Mouse (Mus musculus) erythroid progenitor cell, adult 5-6 weeks (primary cell): Measurements from ENCODE around the gene Ldlrap1. TPM values are rescaled to one million over a fixed set of nuclear protein-coding genes. Genes with fewer than 3 reads are reported as not detected.

Source experiments
- ATAC-seq: replicated peaks from 2 replicates; pipeline ENCODE4 v1.8.0; 2016; ENCODE audit warnings: moderate number of reproducible peaks, mild to moderate bottlenecking, moderate TSS enrichment, inconsistent platforms; ENCODE audit not compliant: poor library complexity, low FRiP score, severe bottlenecking
- total RNA-seq, 2 experiments: library from RNA; stranded (forward) in 1 of 2; stranded (reverse) in 1 of 2; fragments of 150-400 nt in 1 of 2; fragments of 186-747, 209-891 nt in 1 of 2; gene quantifications; 2 replicates each; pipeline versions ENCODE4 v1.2.3 to v1.2.4; 2015 to 2017; ENCODE audit warnings: low replicate concordance in 2 of 2

Ldlrap1 gene
- total RNA-seq, 2 experiments from 2014 or later, result 21.3 to 27.7 TPM

DNA sequence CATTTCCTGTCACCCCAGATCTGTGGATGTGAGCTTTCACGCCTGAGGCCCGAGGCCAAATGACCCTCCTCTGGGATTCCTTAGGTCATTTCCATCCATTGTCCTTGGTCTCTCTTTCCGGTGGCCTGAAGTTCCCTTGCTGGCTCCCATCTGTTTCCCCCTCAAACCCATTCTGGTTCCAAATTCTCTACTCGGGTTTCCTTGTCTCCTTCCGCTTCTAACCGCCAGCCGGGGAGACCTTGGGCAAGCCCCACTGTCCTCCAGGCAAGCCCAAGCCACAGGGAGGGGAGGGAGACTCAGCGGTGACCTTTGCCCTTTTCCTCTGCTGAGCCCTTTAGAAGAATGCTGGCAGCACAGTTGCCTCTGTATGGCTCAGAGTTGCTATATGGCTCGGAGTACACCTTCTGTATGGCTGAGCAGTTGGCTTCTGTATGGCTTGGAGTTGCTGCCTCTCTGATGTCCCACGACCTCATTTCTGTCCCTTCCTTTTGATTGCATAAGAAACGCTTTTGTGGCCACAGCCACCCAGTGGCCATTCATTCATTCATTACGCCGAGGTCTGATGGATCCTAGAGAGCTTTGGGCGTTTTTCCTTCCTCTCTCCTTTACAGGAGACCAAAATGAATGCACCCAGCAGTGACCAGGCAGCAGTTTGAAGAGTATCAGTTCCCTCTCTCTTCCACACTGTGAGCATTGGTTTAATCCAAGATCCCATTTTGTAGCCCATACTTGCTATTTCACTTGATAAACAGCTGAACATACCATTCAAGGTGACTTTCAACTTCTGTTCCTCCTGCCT, 11.5 kb upstream of the Ldlrap1 start:
- ATAC-seq, result no peak

DNA sequence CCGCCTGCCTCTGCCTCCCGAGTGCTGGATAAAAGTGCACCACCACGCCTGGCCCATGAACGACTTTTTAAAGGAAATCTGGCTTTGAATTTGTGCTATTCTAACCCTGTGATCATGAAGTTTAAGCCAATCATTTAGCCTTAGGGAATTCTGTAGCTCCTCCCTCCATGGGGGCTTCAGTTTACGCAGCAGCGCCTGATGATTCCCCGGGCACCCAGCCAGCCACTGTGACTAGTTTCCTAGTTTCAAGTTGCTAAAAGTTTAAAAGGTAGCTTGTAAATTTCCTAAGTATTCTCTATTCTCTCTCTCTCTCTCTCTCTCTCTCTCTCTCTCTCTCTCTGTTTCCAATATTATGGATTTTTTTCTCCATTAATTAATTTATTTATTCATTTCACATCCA, 8.4 kb upstream of the Ldlrap1 start:
- no peak for ATAC-seq

DNA sequence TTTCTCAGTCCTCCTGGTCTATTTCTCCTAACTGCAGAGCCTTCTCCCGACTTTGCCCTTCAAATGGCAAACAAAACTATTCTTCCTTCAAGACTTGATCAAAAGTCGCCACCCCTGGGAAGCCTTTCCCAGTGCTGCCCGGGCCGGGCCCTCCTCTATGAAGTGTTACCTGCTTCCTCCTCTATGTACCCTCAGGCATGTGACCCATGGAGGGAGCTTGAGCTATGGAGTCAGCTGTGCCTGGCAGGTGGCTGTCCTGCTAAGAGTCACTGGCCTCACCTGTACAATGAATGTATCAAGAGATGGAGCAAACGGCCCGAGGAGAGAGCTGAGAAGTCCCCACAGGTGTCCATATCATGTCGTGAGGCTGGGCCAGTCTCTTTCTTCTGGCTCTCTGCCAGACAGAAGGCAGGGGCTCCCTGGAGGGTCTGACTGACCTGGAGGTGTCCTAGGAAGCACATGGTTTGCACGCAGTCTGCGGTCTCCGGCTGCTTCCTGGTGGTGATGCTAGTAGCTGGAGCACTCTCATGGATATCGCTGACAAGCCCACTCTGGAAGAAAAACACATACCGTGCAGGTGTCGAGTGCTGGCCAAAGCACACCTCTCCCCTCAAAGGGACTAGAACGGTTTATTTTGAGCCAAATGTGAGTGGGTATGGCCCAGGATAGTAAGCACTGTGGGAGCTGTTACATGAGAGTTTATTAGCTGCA, 7.6 kb upstream of the Ldlrap1 start:
- no peak for ATAC-seq

DNA sequence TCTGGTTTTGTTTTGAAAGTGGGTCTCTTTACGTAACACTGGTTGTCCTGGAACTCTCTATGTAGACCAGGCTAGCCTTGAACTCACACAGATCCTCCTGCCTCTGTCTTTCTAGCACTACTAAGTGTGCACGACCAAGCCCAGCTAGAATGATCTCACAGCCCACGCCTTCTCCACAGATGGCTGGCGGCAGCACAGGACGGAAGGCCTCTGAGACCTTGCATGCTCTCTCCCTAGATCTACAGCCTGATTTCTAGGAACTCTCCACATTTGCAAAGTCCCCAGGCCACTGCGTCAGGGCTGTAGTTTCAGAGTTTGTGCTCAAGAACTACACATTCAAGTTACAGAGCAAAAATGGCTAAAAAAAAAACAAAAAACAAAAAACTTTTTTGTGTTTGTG, 6.3 kb upstream of the Ldlrap1 start:
- ATAC-seq, result no peak

DNA sequence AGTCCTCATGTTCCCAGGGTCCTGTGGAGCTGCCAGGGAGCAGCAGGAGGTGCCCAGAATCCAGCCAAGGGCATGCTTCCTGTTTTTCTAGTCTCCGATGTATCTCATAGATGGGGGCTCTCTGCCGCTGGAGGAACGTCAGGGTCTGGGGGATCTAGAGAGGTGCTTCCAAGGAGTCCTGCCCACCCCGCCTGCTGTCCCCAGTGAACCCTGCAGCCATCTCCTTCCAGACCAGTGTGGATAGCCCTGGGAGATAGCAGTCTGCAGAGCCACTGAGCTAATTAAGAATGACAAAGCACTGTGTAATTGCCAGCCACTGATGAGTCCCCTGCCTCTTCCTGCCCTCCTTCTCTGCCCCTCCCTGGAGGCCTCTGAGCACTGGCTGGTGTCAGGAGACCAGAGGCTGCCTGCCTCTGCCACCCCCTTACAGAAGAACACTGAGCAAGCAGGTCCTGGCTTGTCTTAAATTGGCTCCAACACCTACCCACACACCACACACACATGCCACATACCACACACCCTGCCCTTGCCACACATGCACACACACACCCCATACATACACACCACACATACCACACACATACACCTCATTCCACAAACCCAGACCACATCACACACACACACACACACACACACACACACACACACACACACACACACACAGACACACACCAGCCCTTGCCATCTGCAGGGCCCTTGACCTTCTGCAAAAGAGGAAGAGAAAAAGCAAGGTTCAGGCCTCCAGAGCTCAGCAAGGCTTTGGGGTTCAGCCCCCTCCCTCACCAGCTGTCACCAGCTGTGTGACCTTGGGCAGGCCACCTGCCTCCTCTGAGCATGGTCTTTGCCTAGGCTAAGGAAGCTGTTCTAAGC, 5.2 kb upstream of the Ldlrap1 start:
- 0 out of 2 replicates have a peak, but pooled peaks have one; percentile 32 for ATAC-seq

DNA sequence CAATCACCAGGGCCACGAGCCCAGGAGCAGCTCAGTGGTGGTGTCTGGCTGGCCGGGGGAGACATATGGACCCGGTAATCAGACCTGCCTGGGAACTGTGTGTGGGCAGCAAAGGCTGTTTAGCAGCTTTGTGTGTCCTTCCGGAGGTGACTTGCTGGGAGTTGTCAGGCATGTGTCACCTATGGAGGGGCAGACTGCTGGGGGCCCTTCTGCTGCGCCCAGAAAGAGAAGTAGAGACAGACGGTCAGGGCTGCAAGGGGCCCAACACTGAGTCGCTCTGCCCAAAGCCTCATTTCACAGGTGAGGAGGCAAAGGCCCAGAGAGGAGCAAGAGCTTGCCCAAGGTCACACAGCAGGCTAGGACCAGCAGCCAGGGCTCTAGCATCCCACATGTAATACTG, 2.1 kb upstream of the Ldlrap1 start:
- no peak for ATAC-seq

DNA sequence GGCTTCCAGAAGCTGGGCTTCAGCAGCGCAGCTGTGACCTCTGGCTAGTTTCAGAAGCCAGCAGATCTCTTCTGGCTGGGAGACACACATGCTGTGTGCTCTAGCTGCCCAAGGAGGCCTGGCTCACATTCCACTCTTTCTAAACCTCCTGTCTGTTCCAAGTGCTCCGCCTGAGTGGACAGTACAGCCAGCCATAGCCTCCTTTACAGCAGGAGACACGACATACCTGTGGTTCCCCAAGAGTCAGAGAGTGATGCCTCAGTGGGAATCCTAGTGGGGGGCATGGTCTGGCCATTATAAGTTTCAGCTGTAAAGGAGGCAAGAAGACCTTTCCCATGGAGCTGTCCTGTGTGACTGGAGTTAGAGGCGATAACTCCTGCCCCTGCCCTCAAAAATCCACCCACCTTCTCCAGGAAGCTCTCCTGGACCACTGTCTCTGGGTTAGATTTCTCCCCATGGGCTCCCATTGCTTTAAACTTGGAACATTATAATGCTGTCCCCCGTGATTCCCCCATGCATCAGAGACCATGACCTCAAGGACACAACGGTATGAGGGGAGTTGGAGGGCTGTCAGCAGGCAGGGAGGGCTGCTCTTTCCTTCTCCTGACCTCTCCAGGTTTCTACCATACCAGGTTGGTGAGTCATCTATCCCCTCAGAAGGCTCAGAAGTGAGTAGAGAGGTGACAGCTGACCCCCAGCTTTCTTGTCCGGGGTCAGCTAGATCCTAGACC, 1.4 kb upstream of the Ldlrap1 start:
- ATAC-seq, result no peak

DNA sequence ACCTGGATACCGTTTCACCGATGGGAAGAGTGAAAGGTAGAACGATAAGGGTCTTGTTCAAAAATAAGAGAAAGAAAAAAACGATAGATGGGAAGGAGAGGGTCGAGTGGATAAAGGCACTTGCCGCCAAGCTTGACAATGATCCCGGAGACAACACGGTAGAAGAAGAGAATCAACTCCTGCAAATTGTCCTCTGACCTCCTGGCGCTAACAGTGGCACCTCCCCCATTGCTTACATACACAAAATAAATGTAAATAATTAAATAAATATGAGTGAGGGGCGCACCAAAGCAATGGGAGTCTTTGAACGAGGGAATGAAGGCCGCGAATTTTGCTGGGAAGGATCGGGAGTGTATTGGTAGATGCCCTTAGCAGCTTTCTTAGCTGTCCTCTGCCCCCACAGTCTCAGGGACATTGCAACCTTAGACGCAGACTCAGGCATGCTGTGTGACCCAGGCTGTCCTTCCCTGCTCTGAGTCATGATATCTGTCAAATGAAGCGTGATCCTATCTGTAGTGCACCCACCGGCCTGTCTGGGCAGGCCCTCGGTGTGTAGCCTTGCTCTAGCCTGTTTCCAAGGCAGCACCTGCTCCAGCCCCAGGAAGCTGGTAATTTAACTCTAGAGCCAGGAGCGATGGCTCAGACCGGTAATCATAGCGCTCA, 533 bp upstream of the Ldlrap1 start:
- no peak for ATAC-seq

DNA sequence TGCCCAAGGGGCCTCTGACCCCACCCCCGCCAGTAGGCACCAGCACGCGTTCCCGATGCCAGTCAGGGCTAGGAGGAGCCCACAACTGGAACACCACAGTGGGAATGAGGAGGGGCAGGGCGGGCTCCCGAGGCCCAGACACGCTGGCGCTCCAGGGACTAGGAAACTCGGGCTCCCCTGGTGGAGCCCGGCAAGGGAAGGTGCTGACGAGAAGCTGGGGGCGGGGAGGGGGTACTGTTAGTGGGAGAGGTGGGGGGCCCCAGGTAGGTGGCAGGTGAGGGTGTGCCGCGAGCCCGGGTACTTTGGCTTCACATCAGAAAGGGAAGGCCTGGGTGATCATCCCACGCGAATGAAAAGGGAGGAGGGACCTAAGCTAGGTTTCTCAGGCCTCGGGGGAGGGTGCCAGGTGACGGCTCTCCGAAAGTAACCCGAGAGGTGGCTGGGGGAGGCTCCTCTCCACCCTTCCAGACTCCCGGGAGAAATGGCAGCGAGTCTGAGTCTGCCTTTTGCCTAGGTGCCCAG, 859 bp downstream of the Ldlrap1 start:
- peak; percentile 26; the same call in 1 of the 2 replicates for ATAC-seq

DNA sequence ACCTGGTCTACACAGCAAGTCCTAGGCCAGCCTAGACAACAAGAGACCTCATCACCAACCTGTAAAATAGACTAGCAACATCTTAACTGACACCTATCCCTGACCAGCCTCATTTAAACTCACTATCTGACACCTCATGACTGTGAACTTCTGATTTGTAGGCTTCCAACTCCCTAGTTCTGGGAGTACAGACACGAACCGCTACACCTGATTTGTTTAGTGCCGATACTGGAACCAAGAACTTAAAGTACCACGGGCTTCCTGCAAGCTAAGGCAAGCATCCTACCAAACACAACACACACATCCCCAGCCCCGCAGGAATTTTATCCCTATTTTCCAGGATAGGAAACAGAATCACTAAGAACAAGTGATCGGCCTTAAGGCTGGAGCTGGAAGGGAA, 1.5 kb downstream of the Ldlrap1 start:
- no peak for ATAC-seq

DNA sequence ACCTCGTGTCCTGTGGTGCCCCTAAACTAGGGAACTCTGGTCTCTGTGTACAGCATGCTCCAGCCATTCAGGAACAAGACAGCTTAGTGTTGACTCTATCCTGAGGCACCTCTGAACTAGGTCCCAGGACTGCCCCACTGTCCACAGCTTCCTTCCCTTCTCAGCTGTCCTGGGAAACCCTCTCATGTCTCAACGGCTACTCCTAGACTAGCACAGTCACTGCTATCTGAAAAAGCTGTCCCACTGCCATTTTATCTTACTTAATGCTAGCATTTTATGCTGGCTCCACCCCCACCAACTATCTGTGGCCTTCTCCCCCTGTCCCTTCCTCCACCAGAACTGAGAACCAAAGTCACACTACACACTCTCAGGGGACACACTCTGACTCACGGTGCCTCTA, 3.5 kb downstream of the Ldlrap1 start:
- peak; percentile 15; the same call in 1 of the 2 replicates for ATAC-seq

DNA sequence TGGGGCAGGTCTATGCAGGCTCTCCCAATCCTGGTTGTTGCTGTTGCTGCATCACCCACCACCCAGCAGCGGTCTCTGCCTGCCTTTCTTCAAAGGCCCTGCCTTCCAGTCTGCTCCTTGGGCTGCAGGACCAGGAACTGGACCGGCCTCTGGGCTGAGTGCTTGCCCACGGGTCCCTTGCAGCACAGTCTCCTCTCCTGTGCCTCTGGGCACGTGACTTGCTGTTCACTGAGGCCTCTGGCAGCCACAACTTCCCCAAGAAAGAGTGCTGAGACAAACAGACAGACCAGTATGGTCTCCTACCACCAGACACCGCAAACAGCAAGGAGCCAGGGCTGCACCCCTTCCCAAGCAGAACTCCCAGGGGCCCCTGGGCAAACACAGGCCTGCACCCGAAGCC, 5.5 kb downstream of the Ldlrap1 start:
- no peak for ATAC-seq

DNA sequence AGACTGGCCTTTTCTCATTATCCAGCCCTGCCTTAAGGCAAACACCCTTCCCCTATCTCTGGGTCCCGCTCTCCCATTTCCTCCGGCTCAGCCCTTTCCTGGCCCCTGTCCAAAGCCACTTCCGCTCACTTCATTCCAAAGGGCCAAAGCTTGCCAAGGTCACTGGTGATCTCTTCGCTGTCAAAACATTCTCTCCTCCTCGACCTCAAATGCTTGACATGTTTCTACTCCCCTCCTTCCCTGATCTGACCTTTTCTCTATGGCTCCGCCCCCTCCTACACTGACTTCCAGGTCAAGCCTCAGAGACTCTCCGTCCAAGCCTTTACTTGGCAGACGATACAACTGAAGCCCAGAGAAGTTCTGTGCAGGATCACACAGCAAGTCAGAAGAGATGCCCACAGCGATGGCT, 7.0 kb downstream of the Ldlrap1 start:
- ATAC-seq, result peak; percentile 43

DNA sequence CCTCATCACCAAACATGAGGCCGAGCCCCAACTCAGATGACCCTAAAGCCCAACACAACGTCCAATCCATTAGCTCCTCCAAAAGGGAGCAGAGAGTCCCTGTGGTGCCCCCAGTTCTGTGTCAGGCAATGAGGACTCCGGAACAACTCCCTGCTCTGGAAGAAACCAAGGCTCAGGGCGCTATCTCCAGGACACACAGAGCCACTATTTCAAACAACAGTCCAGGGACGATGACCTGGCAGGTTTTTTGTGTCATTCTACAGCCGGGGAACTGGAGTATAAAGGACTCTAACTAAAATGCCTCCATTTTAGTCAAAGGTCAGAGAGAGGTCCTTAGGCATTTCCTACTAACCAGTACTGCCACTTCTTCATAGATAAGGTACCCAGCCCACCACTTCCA, 7.5 kb downstream of the Ldlrap1 start:
- peak; percentile 55 for ATAC-seq

DNA sequence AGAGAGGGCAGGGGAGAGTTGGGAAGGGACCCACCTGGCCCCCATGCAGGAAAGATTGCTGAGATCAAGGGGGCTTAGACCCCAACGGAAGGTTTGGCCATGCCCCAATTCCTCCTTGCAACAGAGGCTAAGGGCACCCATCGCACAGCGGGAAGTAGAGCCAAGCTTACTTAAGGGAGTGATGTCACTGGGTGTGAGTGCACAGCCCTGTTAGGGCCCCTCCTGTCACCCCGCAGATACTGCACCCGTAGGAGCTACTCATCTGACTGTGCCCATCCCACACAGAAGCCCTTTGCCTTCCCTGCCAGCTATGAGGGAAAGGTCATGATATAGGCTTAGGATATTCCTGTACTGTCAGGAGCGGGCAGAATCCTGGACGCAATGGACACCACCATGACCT, 8.3 kb downstream of the Ldlrap1 start:
- ATAC-seq, result peak; percentile 74

DNA sequence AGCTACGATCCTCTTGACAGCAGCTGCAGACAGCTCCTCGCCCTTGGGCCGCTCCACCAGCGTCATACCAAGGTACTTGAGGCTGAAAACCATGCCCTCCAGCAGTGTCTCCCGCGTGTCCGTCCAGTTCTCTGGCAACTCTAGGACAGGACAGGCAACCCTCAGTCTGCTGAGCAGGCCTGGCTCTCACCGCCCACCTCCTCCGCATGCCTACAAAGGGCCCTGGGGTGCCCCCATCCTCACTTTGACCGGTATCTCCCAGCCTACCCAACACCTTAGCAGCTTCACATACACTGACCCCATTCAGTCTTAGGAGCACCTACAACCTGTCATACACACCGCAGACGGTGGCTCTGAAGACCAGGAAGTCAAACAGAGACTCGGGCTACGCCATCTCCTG, 8.9 kb downstream of the Ldlrap1 start:
- 0 out of 2 replicates have a peak, but pooled peaks have one; percentile 1 for ATAC-seq

DNA sequence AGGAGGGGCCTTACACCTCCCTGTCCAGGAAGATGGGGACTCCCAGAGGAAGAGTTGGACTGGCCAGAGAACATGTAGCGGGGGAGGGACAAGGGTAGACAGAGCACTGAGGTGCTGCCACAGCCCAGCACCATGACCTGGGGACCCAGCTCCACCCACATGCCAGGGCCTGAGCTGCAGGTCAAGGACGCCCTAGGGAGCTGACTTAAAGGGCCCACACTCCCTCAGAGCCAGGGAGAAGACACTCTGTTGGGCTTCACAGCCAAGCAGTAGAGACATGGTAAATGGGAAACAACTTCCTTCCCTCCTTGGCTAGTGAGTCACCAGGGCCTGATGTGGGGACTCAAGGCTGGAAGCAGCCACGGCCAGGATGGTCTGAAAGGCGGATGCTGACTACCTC, 9.5 kb downstream of the Ldlrap1 start:
- no peak for ATAC-seq

DNA sequence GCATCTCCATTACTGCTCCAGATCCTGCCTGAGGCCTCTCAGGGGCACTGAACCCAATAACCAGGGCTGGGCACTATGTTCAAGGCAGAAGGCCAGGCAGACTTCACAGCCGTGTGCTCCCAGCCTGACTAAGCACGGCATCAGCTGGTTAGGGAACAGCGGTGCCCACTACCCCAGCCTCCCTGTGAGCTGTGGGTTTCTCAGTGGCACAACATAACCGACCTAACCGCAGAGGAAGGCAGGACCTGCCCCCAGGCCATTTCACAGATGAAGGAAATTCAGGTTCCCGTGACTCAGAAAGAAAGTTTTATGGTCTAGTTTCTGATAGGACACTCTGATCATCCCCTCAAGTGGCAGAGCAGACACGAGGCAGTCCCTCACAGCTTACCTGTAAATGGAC, 10.9 kb downstream of the Ldlrap1 start:
- ATAC-seq, result no peak

DNA sequence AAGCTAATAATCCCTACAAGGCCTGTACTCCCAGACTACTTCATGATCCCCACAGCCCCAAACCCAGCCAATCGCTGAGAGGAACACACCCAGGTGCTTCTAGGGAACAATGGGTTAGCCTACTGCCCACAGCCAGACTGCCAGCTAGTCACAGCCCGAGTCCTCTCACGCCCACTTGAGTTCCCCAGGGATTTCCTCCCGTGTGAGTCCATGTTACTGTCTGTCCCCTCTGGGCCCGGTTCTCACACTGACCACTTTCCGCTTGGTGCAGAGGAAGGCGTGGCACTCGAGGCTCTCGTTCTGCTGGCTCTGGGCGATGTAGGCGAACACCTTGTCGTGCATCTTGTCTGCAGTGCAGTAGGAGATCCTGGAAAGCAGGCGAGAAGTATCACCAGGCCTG, 12.9 kb downstream of the Ldlrap1 start:
- no peak for ATAC-seq
